Mouse (Mus musculus): ENCODE results near the gene Senp1.
A peak's percentile ranks its signal among the peaks of the same experiment; 100 is the strongest.

Gene Senp1

DNA sequence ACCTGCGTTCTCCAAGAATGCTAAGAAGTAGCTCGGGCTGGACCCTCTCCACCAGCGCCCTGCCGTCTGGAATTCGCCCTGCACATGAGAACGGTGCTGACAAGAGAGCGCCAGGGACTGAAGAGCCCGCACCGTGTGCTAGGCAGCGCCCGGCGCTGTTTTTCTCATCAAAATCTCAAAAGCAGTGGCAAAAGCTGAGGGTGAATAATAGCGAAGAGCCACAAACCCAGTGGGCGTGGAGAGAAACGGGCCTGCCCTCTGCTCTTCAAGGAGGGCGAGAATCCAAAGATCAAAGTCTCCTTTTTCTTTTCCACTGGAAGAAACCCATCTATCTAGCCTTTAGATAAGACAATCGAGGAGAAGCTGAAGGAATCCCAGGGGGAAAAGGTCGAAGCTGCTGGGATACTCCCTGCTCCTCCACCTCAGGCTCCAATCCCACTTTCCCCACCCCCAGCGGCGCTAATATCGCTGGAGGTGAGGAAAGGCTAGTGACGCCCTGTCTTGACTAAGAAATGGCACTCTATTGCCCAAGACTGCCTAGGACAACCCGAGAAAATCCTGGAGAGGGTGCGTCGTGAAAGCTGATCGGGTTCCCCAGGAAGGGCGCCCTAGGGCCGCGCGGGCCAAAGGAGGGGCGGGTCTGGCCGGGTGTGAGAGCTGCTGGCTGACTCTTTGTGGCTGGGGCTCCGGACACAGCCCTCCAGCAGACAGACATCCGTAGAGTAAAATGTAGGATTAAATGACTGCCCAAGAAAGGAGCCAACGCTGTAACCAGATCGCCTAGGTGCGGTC, 92.0 kb downstream of the Senp1 start:
- DNase-seq = peak; percentile 50 to 58

DNA sequence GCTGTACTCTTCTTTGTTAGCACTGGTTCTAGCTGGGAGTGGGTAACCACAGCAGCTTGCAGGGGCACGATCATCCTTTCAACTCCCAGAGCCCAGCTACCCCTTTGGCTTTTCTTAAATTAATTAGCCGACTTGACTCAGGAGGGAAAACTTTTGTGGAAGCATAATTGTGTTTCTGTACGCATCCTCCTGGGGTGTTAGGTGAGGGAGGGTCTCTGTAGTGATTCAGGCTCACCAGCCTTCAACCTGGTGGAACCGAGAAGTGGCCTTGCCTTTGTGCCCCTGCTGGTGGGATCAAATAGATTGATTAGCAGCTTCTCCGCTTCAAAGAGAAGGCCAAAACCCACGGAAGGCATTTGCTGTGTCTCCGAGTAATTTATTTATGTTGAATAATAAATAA, 93.6 kb downstream of the Senp1 start:
- no peak for DNase-seq

GRCm38 (mm10) chr15:97999546-97999945, 94.0 kb downstream of the Senp1 start:
- DNase-seq = no peak

DNA sequence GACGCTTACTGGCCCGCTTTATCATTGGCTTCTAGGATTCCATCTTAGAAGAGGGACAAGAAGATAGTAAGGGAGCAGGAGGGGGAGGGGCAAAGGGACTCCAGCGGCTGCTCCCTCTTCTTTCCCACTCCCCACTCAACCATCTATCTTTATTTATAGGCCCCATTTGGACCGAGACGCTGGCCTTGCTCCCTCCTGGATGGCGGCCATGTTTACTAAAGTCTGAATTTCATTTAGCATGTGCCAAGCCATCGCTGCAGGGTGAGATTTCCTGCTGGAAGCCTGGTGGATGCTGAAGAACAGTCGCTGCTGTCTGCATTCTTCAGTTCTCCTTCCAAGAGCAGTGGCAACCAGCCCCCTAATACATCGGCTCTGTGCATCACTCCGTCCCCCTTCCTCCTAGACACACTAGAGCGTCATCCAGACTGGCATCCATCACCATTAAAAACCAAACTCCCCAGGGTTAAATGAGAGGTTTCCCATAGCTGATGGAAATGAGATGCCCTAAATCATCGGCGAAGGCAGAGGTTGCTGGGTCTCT, 96.8 kb downstream of the Senp1 start:
- no peak for DNase-seq

- DNase-seq = peak; percentile 82 to 90
These were observed 100.7 kb downstream of the Senp1 start for GRCm38 (mm10) chr15:97992712-97993286.

- no peak for DNase-seq
These were observed 101.4 kb downstream of the Senp1 start for GRCm38 (mm10) chr15:97992027-97992711.

- no peak for DNase-seq
These were observed 102.2 kb downstream of the Senp1 start for GRCm38 (mm10) chr15:97991285-97991895.

DNA sequence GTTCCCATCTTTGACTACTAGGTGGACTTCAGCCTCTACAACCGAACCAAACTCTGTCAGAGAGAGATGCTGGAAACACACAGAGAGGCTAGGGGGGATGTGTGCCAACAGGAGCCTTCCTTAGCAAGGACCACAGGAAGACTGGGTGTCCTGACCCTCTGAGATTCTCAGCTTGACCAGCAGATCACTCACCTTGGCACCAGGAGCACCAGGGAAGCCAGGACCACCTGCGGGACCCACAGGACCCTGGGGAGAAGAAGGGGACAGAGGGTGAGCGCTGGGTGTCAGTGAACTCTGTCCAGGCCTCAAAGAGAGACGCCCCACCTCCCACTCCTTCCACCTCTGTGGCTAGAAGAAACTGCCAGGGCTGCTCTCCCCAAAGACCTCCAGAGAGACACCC, 102.8 kb downstream of the Senp1 start:
- no peak for DNase-seq

GRCm38 (mm10) chr15:97990124-97990523, 103.4 kb downstream of the Senp1 start:
- DNase-seq = no peak

DNA sequence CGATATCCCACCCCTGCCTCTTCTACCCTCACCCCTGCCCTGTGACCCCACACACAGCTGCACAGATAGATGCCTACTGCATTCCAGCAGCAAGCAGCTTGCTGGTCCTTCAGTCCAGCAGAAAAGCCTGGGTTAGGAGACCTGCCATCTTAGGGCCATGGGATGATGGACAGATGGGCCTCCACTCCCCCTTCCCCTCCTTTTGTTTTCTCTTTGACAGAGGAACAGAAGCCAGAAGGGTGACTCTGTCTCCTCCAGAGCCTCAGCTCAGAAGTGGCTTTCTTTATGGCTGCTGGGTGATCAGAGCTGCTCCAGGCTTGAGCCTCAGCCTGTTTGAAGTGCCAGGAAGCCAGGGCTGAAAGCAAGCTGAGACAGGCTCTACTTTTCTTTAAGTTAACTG, 104.0 kb downstream of the Senp1 start:
- no peak for DNase-seq

All from kidney, postnatal 36 days (tissue).